Mouse (Mus musculus) CH12.LX (cell line): ENCODE results near the gene Car14. TPM values are rescaled to one million over a fixed set of nuclear protein-coding genes. Genes with fewer than 3 reads are reported as not detected.

ENCODE experiments used
- DNase-seq: peaks from one replicate; pipeline ENCODE4 v3.0.0-alpha.2; 2013; ENCODE audit errors: extremely low read depth
- H3K27ac ChIP-seq: 2 replicates; pipeline ENCODE4 v1.5.1; 2012; ENCODE audit warnings: low read depth, mild to moderate bottlenecking, control low read depth, moderate library complexity; ENCODE audit not compliant: insufficient read depth
- H3K27me3 ChIP-seq: replicated peaks from 2 replicates; pipeline ENCODE3; 2012; ENCODE audit warnings: inconsistent platforms
- H3K36me3 ChIP-seq, 2 experiments: replicated peaks in 1 of 2; 2 replicates each; pipeline versions ENCODE3 to v1.6.1; 2012; ENCODE audit warnings: inconsistent platforms in 1 of 2, low read length in 1 of 2, mild to moderate bottlenecking in 1 of 2, mixed read lengths in 1 of 2, moderate library complexity in 1 of 2; ENCODE audit not compliant: control insufficient read depth in 1 of 2, insufficient read depth in 1 of 2
- H3K4me1 ChIP-seq, 2 experiments: 2 replicates each; pipeline ENCODE4 v1.6.1; 2012; ENCODE audit warnings: inconsistent platforms in 1 of 2, moderate library complexity in 1 of 2; ENCODE audit not compliant: insufficient read depth in 2 of 2, control insufficient read depth in 1 of 2
- H3K4me2 ChIP-seq: 2 replicates; pipeline ENCODE4 v1.6.1; 2012; ENCODE audit warnings: low read depth, mild to moderate bottlenecking, control low read depth; ENCODE audit not compliant: poor library complexity, insufficient read depth, severe bottlenecking
- H3K4me3 ChIP-seq, 3 experiments: fragments of 150-350 bp in 1 of 3; sonication (generic) in 1 of 3; replicated peaks in 1 of 3; 2 replicates each; pipeline versions ENCODE3 to v1.5.1; 2011 to 2012; ENCODE audit warnings: low read depth in 2 of 3, low read length in 2 of 3, mild to moderate bottlenecking in 2 of 3, moderate library complexity in 2 of 3, control low read depth in 1 of 3, improper control_type of control experiment in 1 of 3, inconsistent platforms in 1 of 3, mixed read lengths in 1 of 3; ENCODE audit not compliant: poor library complexity in 1 of 3
- H3K79me2 ChIP-seq: replicated peaks from 2 replicates; pipeline ENCODE4 v1.6.1; 2012; ENCODE audit warnings: mild to moderate bottlenecking, moderate library complexity; ENCODE audit not compliant: control insufficient read depth, poor library complexity, insufficient read depth, severe bottlenecking; ENCODE audit errors: extremely low read depth
- H3K9ac ChIP-seq: 2 replicates; pipeline ENCODE4 v1.6.1; 2012; ENCODE audit warnings: low read depth, mild to moderate bottlenecking, control low read depth, moderate library complexity; ENCODE audit not compliant: insufficient read depth
- H3K9me3 ChIP-seq: replicated peaks from 2 replicates; pipeline ENCODE3; 2012; ENCODE audit warnings: low read length, inconsistent platforms, mixed read lengths
- BHLHE40 ChIP-seq: IDR thresholded peaks from 2 replicates; pipeline ENCODE4 v1.6.1; 2011; ENCODE audit warnings: mild to moderate bottlenecking, low read depth, low read length, improper control_type of control experiment
- CHD1 ChIP-seq: IDR thresholded peaks from 2 replicates; pipeline ENCODE4 v1.6.1; 2012; ENCODE audit warnings: low read depth, low read length, improper control_type of control experiment, inconsistent platforms
- CHD2 ChIP-seq: IDR thresholded peaks from 2 replicates; pipeline ENCODE4 v1.6.1; 2011; ENCODE audit warnings: low read length, improper control_type of control experiment
- CTCF ChIP-seq, 2 experiments: IDR thresholded peaks in 1 of 2; conservative IDR thresholded peaks in 1 of 2; 2 replicates each; pipeline ENCODE4 v1.5.1; 2011 to 2012; ENCODE audit warnings: low read depth in 2 of 2, low read length in 2 of 2, improper control_type of control experiment in 1 of 2, inconsistent platforms in 1 of 2, mild to moderate bottlenecking in 1 of 2, moderate library complexity in 1 of 2
- ETS1 ChIP-seq: conservative IDR thresholded peaks from 2 replicates; pipeline ENCODE4 v1.6.1; 2012; ENCODE audit warnings: low read depth, mild to moderate bottlenecking, inconsistent platforms, low read length, improper control_type of control experiment, moderate library complexity
- IRF4 ChIP-seq: IDR thresholded peaks from 2 replicates; pipeline ENCODE4 v1.6.1; 2014; ENCODE audit warnings: low read depth, mild to moderate bottlenecking, inconsistent platforms, low read length, improper control_type of control experiment
- MAX ChIP-seq: IDR thresholded peaks from 2 replicates; pipeline ENCODE4 v1.6.1; 2011; ENCODE audit warnings: low read length, improper control_type of control experiment
- MAZ ChIP-seq: IDR thresholded peaks from 2 replicates; pipeline ENCODE4 v1.6.1; 2012; ENCODE audit warnings: low read depth, mild to moderate bottlenecking, inconsistent platforms, low read length, improper control_type of control experiment, moderate library complexity
- NRF1 ChIP-seq: IDR thresholded peaks from 2 replicates; pipeline ENCODE4 v1.6.1; 2014; ENCODE audit warnings: low read depth, mild to moderate bottlenecking, inconsistent platforms, low read length, improper control_type of control experiment, moderate library complexity
- POLR2AphosphoS2 ChIP-seq: IDR thresholded peaks from 2 replicates; pipeline ENCODE4 v1.6.1; 2011; ENCODE audit warnings: low read depth, low read length, improper control_type of control experiment
- TBP ChIP-seq: conservative IDR thresholded peaks from 2 replicates; pipeline ENCODE4 v1.6.1; 2011; ENCODE audit warnings: low read depth, low read length, improper control_type of control experiment
- dilution Hi-C: fragments of 300-500 bp; cut with MboI; formaldehyde crosslinking; loops from 2 replicates; pipeline ENCODE4 v1.14.3; 2020; ENCODE audit warnings: low sequenced_read_pairs; ENCODE audit not compliant: extremely low pct_unique_long_range_greater_than_20kb, extremely low pct_ligation_motif_present
- in situ Hi-C: fragments of 300-500 bp; cut with MboI; formaldehyde crosslinking; loops from 3 replicates; pipeline ENCODE4 v1.14.3; 2019; ENCODE audit warnings: low sequenced_read_pairs, low pct_ligation_motif_present, low pct_unique_long_range_greater_than_20kb, mixed read lengths
- polyA plus RNA-seq: library from polyadenylated mRNA; unstranded; fragments of >175 nt; gene quantifications from 2 replicates; pipeline ENCODE4 v1.2.1, GENCODE M21; 2012; ENCODE audit warnings: low read depth; ENCODE audit not compliant: insufficient read length
- total RNA-seq, 2 experiments: library from RNA; depleted of rRNA; stranded (reverse); fragments of 300-350 nt in 1 of 2; fragments of >200 nt in 1 of 2; gene quantifications; 2 replicates each; pipeline ENCODE4 v1.2.3; 2012 to 2014

Car14 gene
- total and polyA plus RNA-seq, 3 experiments, result 0.13 to 0.36 TPM; not detected in 1

DNA sequence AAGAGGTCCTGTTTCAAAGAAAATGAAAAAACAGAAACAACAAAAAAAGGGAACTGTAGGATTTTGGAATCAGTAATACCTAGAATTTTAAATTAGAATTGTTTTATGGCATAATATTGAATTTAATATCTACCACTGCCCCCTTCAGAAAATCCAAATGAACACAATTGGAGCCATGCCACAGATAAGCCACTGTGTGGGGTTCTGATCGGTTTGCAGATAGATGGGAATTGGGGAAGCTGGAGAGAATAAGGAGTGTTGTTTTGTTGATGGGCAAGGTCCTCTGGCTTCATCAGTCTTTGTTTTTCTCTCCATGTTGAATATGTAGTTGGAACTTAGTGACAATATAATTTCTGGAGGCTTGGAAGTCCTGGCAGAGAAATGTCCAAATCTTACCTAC, 30.0 kb upstream of the Car14 start:
- no peak overlapping the region for H3K4me2 ChIP-seq
- peaks cover 52% of the 10 kb centered on the region for H3K79me2 ChIP-seq
- dilution Hi-C loops, result no loop called here
- H3K27ac ChIP-seq, result no peak overlapping the region
- H3K4me3 ChIP-seq, result no peak overlapping the region
- H3K9ac ChIP-seq, result no peak overlapping the region
- DNase-seq, result no peak
- peaks cover 50 to 60% of the 10 kb centered on the region in 2 experiments for H3K36me3 ChIP-seq
- no peaks in the 10 kb centered on the region for H3K27me3 ChIP-seq
- H3K4me1 ChIP-seq, result peaks cover 4 to 18% of the 10 kb centered on the region in 2 experiments; a peak in 3 of 4 replicates
- TF ChIP-seq NRF1, result no peak
- TF ChIP-seq CTCF (conservative IDR thresholded peaks at IDR 0.05 in 1 of 2, IDR thresholded peaks at IDR 0.05 in 1 of 2; ENCODE audit: low read depth in 2 of 2, low read length in 2 of 2), result no peak
- in situ Hi-C loops, result no loop called here
- no peaks in the 10 kb centered on the region for H3K9me3 ChIP-seq

DNA sequence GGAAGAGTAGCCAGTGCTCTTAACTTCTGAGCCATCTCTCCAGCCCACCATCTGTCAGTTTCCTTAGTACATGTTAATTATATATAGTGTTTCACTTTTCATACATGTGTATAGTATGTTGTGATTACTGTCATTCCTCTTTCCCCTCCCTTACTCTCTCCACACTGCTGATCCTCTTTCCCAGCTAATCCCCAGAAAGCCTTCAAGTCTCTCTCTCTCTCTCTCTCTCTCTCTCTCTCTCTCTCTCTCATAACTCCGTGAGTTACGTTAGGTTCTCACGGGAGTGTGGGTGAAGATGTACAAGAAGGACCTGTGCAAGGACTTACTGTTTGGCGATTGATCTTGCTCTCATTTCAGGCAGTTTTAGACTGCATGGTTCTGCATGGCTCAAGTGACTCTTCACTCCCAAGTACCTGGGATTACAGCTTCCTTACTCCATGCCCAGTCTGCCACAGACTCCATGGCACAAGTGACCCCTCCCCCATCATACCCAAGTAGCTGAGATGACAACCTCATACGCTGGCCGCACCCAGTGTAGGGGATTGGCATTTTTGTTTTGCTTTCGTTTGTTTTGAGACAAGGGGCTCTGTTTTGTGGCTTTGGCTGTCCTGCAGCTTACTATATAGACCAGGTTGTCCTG, 28.7 kb upstream of the Car14 start:
- Histone ChIP-seq H3K4me2 (no peak overlapping the region), H3K36me3 (peaks cover 38 to 48% of the 10 kb centered on the region in 2 experiments), H3K27ac (no peak overlapping the region), H3K9ac (no peak overlapping the region), H3K9me3 (no peaks in the 10 kb centered on the region), H3K27me3 (no peaks in the 10 kb centered on the region), H3K4me3 (no peak overlapping the region), H3K4me1 (peaks cover 4 to 18% of the 10 kb centered on the region in 2 experiments; a peak in 3 of 4 replicates), H3K79me2 (peaks cover 47% of the 10 kb centered on the region)
- no peak for DNase-seq
- dilution Hi-C loops (no loop called here), in situ Hi-C loops (no loop called here)
- TF ChIP-seq ETS1, result no peak
- no peak for TF ChIP-seq CHD1
- no peak for TF ChIP-seq TBP

DNA sequence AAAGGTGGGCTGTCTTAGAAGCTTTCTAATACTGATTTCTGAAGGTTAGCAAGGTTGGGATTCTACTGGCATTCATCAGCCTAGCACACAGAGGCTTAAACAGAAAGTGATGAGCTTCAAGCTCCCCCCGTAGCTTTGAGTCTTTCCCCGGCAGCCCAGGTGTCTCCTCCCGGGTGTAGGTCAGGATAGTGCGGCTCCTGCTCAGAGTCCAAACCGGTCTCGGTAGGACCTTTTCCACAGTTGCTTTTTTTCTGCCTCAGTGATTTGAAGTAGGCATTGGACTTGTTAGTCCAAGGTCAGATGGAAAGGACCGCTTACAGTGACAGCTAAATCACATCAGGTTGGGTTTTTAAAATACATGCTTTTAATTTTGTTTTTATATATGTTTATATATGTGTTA, 28.1 kb upstream of the Car14 start:
- no peak overlapping the region for H3K4me3 ChIP-seq
- peaks cover 4 to 21% of the 10 kb centered on the region in 2 experiments; a peak in 3 of 4 replicates for H3K4me1 ChIP-seq
- H3K9me3 ChIP-seq, result no peaks in the 10 kb centered on the region
- H3K27me3 ChIP-seq, result no peaks in the 10 kb centered on the region
- no peak overlapping the region for H3K27ac ChIP-seq
- peaks cover 31 to 41% of the 10 kb centered on the region in 2 experiments for H3K36me3 ChIP-seq
- dilution Hi-C loops (no loop called here), in situ Hi-C loops (no loop called here)
- 0 out of 2 replicates have a peak overlapping the region, but pooled peaks have one; percentile 1 for H3K4me2 ChIP-seq
- no peak overlapping the region for H3K9ac ChIP-seq
- H3K79me2 ChIP-seq, result peaks cover 47% of the 10 kb centered on the region
- DNase-seq, result no peak
- TF ChIP-seq BHLHE40 (no peak), NRF1 (no peak), IRF4 (no peak), CHD2 (no peak), POLR2AphosphoS2 (no peak), MAZ (no peak), MAX (no peak)
- TF ChIP-seq, all 38 proteins: peak for 0
